Mouse (Mus musculus) heart, postnatal 10 days (tissue): ENCODE measurements around the gene Agbl2. TPM values are rescaled to one million over a fixed set of nuclear protein-coding genes. Genes with fewer than 3 reads are reported as not detected.

ENCODE experiments used
- DNase-seq, 2 experiments: peaks; one replicate each; pipeline ENCODE4 v3.0.0; 2021
- intact Hi-C: fragments of 180-260 bp; cut with DNase I; formaldehyde crosslinking; loops from one replicate; pipeline ENCODE4 v1.15.1; 2025
- total RNA-seq, 2 experiments: library from RNA; stranded (reverse); gene quantifications; 2 replicates each; pipeline ENCODE4 v1.2.3; 2021

Agbl2 gene
- total RNA-seq: 1 to 10 TPM; 1.2 to 1.6 TPM

GRCm38 (mm10) chr2:90782458-90782857, at the start of gene Agbl2:
TSS of gene Agbl2 (plus strand) at chr2:90782727.
- intact Hi-C loops: no loop called here
- DNase-seq: peak; percentile 33 to 38

GRCm38 (mm10) chr2:90735326-90735725, 47.2 kb upstream of the Agbl2 start:
- intact Hi-C loops: no loop called here
- no peak for DNase-seq

- intact Hi-C loops: no loop called here
- DNase-seq: no peak
Observed at GRCm38 (mm10) chr2:90738801-90739200, 43.7 kb upstream of the Agbl2 start.

- intact Hi-C loops: no loop called here
Observed at GRCm38 (mm10) chr2:90739327-90739726, 43.2 kb upstream of the Agbl2 start.

GRCm38 (mm10) chr2:90739921-90740320, 42.6 kb upstream of the Agbl2 start:
- intact Hi-C loops: no loop called here
- no peak for DNase-seq

More at GRCm38 (mm10) chr2:90739327-90739726, 43.2 kb upstream of the Agbl2 start:
- no peak for DNase-seq

GRCm38 (mm10) chr2:90744285-90745052, 38.1 kb upstream of the Agbl2 start:
- DNase-seq: peak in 1 of 2 experiments; percentile 3

GRCm38 (mm10) chr2:90745053-90745678, 37.4 kb upstream of the Agbl2 start, which contains the start of gene Fnbp4:
TSS of gene Fnbp4 (plus strand) at chr2:90745370.
- intact Hi-C loops: no loop called here
- peak; percentile 99 for DNase-seq

More at GRCm38 (mm10) chr2:90744285-90745052, 38.1 kb upstream of the Agbl2 start:
- intact Hi-C loops: no loop called here

GRCm38 (mm10) chr2:90745740-90746537, 36.6 kb upstream of the Agbl2 start:
- intact Hi-C loops: no loop called here

GRCm38 (mm10) chr2:90746538-90746865, 36.0 kb upstream of the Agbl2 start:
- DNase-seq: peak; percentile 23 to 24
- intact Hi-C loops: no loop called here

More at GRCm38 (mm10) chr2:90745740-90746537, 36.6 kb upstream of the Agbl2 start:
- no peak for DNase-seq

GRCm38 (mm10) chr2:90747131-90747530, 35.4 kb upstream of the Agbl2 start:
- DNase-seq: no peak

GRCm38 (mm10) chr2:90749676-90750459, 32.7 kb upstream of the Agbl2 start:
- intact Hi-C loops: no loop called here

More at GRCm38 (mm10) chr2:90747131-90747530, 35.4 kb upstream of the Agbl2 start:
- intact Hi-C loops: no loop called here

GRCm38 (mm10) chr2:90753565-90753964, 29.0 kb upstream of the Agbl2 start:
- intact Hi-C loops: no loop called here
- no peak for DNase-seq

More at GRCm38 (mm10) chr2:90749676-90750459, 32.7 kb upstream of the Agbl2 start:
- peak; percentile 14 to 16 for DNase-seq

GRCm38 (mm10) chr2:90754188-90754587, 28.3 kb upstream of the Agbl2 start:
- DNase-seq: no peak
- intact Hi-C loops: no loop called here

GRCm38 (mm10) chr2:90765123-90765522, 17.4 kb upstream of the Agbl2 start:
- intact Hi-C loops: no loop called here
- no peak for DNase-seq

- DNase-seq: no peak
- intact Hi-C loops: no loop called here
Observed at GRCm38 (mm10) chr2:90781323-90781722, 1.2 kb upstream of the Agbl2 start.

- peak in 1 of 2 experiments; percentile 5 for DNase-seq
- intact Hi-C loops: no loop called here
Observed at GRCm38 (mm10) chr2:90781938-90782337, 589 bp upstream of the Agbl2 start.

GRCm38 (mm10) chr2:90782901-90783486, 467 bp downstream of the Agbl2 start:
- DNase-seq: peak; percentile 26 to 46

GRCm38 (mm10) chr2:90788126-90788525, 5.6 kb downstream of the Agbl2 start:
- no peak for DNase-seq
- intact Hi-C loops: no loop called here

More at GRCm38 (mm10) chr2:90782901-90783486, 467 bp downstream of the Agbl2 start:
- intact Hi-C loops: no loop called here

GRCm38 (mm10) chr2:90808241-90809126, 26.0 kb downstream of the Agbl2 start:
- no peak for DNase-seq
- intact Hi-C loops: no loop called here
